Mouse (Mus musculus) forebrain, embryonic 16.5 days (tissue): Measurements from ENCODE around the gene Gpatch2l. TPM values are rescaled to one million over a fixed set of nuclear protein-coding genes. Genes with fewer than 3 reads are reported as not detected.
A peak's percentile ranks its signal among the peaks of the same experiment; 100 is the strongest.

Source experiments
- ATAC-seq: fragments of 200-750 bp; cut with Nextera tagmentation; 2 replicates; pipeline ENCODE4 v1.8.0; 2017; ENCODE audit warnings: mild to moderate bottlenecking, moderate library complexity
- H3K27ac ChIP-seq: fragments of 300-500 bp; sonication (generic); 2 replicates; pipeline ENCODE4 v1.5.1; 2014; ENCODE audit warnings: low read length, control low read depth
- H3K27me3 ChIP-seq: fragments of 300-500 bp; sonication (generic); replicated peaks from 2 replicates; pipeline ENCODE4 v1.6.1; 2014; ENCODE audit warnings: low read length; ENCODE audit not compliant: control insufficient read depth, insufficient read depth
- H3K36me3 ChIP-seq: fragments of 300-500 bp; sonication (generic); 2 replicates; pipeline ENCODE4 v1.6.1; 2014; ENCODE audit not compliant: control insufficient read depth, insufficient read depth
- H3K4me1 ChIP-seq: fragments of 300-500 bp; sonication (generic); replicated peaks from 2 replicates; pipeline ENCODE4 v1.6.1; 2014; ENCODE audit warnings: low read length; ENCODE audit not compliant: control insufficient read depth, insufficient read depth
- H3K4me2 ChIP-seq: fragments of 300-500 bp; sonication (generic); 2 replicates; pipeline ENCODE4 v1.6.1; 2014; ENCODE audit warnings: mild to moderate bottlenecking, low read length, control low read depth
- H3K4me3 ChIP-seq: fragments of 300-500 bp; sonication (generic); replicated peaks from 2 replicates; pipeline ENCODE4 v1.5.1; 2014; ENCODE audit warnings: mild to moderate bottlenecking, low read length, control low read depth
- H3K9ac ChIP-seq: fragments of 300-500 bp; sonication (generic); replicated peaks from 2 replicates; pipeline ENCODE4 v1.6.1; 2014; ENCODE audit warnings: low read depth, low read length, control low read depth
- H3K9me3 ChIP-seq: fragments of 300-500 bp; sonication (generic); 2 replicates; pipeline ENCODE4 v1.6.1; 2016; ENCODE audit warnings: low read length; ENCODE audit not compliant: control insufficient read depth
- WGBS: fragments of 180-500 bp; shearing (Covaris S2); extraction: QIAGEN DNeasy Blood & Tissue Kit; methylation state at CpG from one replicate; pipeline ENCODE4 v1.1.7; 2014; 5-methylcytosine and 5-hydroxymethylcytosine counted together
- polyA plus RNA-seq: library from polyadenylated mRNA; unstranded; fragments of >200 nt; fragmentation: Nextera tagmentation; extraction: Ambion mirVana; gene quantifications from 2 replicates; pipeline ENCODE4 v1.2.1, GENCODE M21; 2015

Gene Gpatch2l
- polyA plus RNA-seq, 1 experiment from 2014 or later: 35.6 TPM

DNA sequence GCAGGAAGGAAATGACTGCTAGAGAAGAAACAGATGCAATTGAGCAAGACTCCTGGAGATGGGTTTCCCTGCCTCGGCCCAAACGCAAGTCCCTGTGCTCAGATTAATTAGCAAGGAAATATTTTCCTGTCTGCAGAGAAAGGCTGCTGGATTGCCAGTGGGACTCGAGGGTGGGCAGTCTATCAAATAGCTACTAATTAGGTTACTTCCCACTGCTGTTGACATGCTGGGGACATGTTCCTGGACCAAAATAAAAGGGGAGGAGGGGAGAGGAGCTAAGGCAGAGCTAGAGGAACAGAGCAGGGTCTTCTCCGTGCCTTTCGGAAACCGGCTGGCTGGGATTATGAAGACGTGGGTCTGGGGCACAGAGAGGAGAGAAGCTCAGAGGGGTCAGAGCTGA is 95.2 kb downstream of the Gpatch2l start:
- WGBS: 17% methylated on average over 7 of the region's 7 CpGs
- Histone ChIP-seq H3K27me3 (no peaks in the 10 kb centered on the region), H3K4me2 (no peak overlapping the region), H3K9ac (no peak overlapping the region), H3K4me1 (peaks cover 4% of the 10 kb centered on the region; the same call in 1 of the 2 replicates), H3K36me3 (no peaks in the 10 kb centered on the region), H3K27ac (no peak overlapping the region), H3K9me3 (no peaks in the 10 kb centered on the region), H3K4me3 (no peak overlapping the region)
- peak; percentile 61; the same call in 1 of the 2 replicates for ATAC-seq

Other genes starting within 250 kb of the Gpatch2l start
- 7.2 and 9.1 TPM in 2 replicates for gene Tgfb3, start 162.8 kb upstream of the Gpatch2l start, polyA plus RNA-seq
- 59.9 and 67.0 TPM in 2 replicates for gene Ift43, start 159.3 kb upstream of the Gpatch2l start, polyA plus RNA-seq
- gene Esrrb, start 119.3 kb downstream of the Gpatch2l start, polyA plus RNA-seq: 0.24 and 0.27 TPM in 2 replicates